Mouse (Mus musculus) hindbrain, embryonic 10.5 days (tissue): ENCODE measurements at regions not wholly inside any gene's neighbourhood (a gene's known extent, or its start where the extent isn't known, plus 50 kb on each side); places are given as distances from the start of the nearest gene placed in this dataset.

Experiments used
- DNase-seq: peaks from one replicate; pipeline ENCODE4 v3.0.0-alpha.2; 2017; ENCODE audit warnings: low spot score
- H3K27ac ChIP-seq: fragments of 300-500 bp; sonication (generic); 2 replicates; pipeline ENCODE4 v1.5.1; 2016; ENCODE audit warnings: mild to moderate bottlenecking, moderate library complexity
- H3K27me3 ChIP-seq: fragments of 300-500 bp; sonication (generic); 2 replicates; pipeline ENCODE4 v1.6.1; 2016; ENCODE audit warnings: mild to moderate bottlenecking; ENCODE audit not compliant: poor library complexity, insufficient read depth, severe bottlenecking
- H3K36me3 ChIP-seq: fragments of 300-500 bp; sonication (generic); 2 replicates; pipeline ENCODE4 v1.6.1; 2016; ENCODE audit warnings: mild to moderate bottlenecking, moderate library complexity
- H3K4me1 ChIP-seq: fragments of 300-500 bp; sonication (generic); replicated peaks from 2 replicates; pipeline ENCODE4 v1.6.1; 2016; ENCODE audit warnings: mild to moderate bottlenecking
- H3K4me3 ChIP-seq: fragments of 300-500 bp; sonication (generic); 2 replicates; pipeline ENCODE4 v1.5.1; 2016; ENCODE audit warnings: mild to moderate bottlenecking, moderate library complexity
- H3K9me3 ChIP-seq: fragments of 300-500 bp; sonication (generic); 2 replicates; pipeline ENCODE4 v1.6.1; 2016; ENCODE audit warnings: mild to moderate bottlenecking, moderate library complexity
- WGBS: fragments of 180-500 bp; shearing (Covaris S2); methylation state at CpG from one replicate; pipeline ENCODE4 v1.1.7; 2016; 5-methylcytosine and 5-hydroxymethylcytosine counted together

GRCm38 (mm10) chr13:51022401-51023250 is 78.1 kb upstream of the Spin1 start:
- H3K27ac ChIP-seq, result peak overlapping the region; percentile 64
- H3K36me3 ChIP-seq, result no peaks in the 10 kb centered on the region
- no peak overlapping the region for H3K4me3 ChIP-seq
- H3K27me3 ChIP-seq, result no peaks in the 10 kb centered on the region
- H3K4me1 ChIP-seq, result peaks cover 22% of the 10 kb centered on the region
- no peaks in the 10 kb centered on the region for H3K9me3 ChIP-seq
- peak; percentile 13 for DNase-seq
- WGBS, result 72% methylated on average over 13 of the region's 13 CpGs

- H3K27ac ChIP-seq, result peak overlapping the region; percentile 56; the same call in 1 of the 2 replicates
- no peaks in the 10 kb centered on the region for H3K27me3 ChIP-seq
- no peak overlapping the region for H3K4me3 ChIP-seq
- H3K36me3 ChIP-seq, result no peaks in the 10 kb centered on the region
- DNase-seq, result no peak
- H3K9me3 ChIP-seq, result no peaks in the 10 kb centered on the region
- peaks cover 15% of the 10 kb centered on the region for H3K4me1 ChIP-seq
- 88% methylated on average over 11 of the region's 11 CpGs for WGBS
Measured at GRCm38 (mm10) chr13:51023271-51023670, 77.4 kb upstream of the Spin1 start.

- Histone ChIP-seq H3K9me3 (peaks cover 13% of the 10 kb centered on the region; the same call in 1 of the 2 replicates), H3K4me3 (no peak overlapping the region), H3K36me3 (no peaks in the 10 kb centered on the region), H3K27me3 (no peaks in the 10 kb centered on the region), H3K27ac (no peak overlapping the region), H3K4me1 (peaks cover 12% of the 10 kb centered on the region)
- WGBS, result 86% methylated on average over 6 of the region's 6 CpGs
- no peak for DNase-seq
Measured at GRCm38 (mm10) chr13:51026311-51026918, 74.3 kb upstream of the Spin1 start.

- H3K27me3 ChIP-seq, result no peaks in the 10 kb centered on the region
- DNase-seq, result no peak
- H3K27ac ChIP-seq, result no peak overlapping the region
- 91% methylated on average over 13 of the region's 13 CpGs for WGBS
- no peaks in the 10 kb centered on the region for H3K36me3 ChIP-seq
- H3K4me1 ChIP-seq, result no peaks in the 10 kb centered on the region
- peaks cover 4% of the 10 kb centered on the region; the same call in 1 of the 2 replicates for H3K9me3 ChIP-seq
- H3K4me3 ChIP-seq, result no peak overlapping the region
Measured at GRCm38 (mm10) chr13:51037850-51038450, 62.7 kb upstream of the Spin1 start.

- Histone ChIP-seq H3K4me1 (no peaks in the 10 kb centered on the region), H3K36me3 (no peaks in the 10 kb centered on the region), H3K9me3 (peaks cover 14% of the 10 kb centered on the region), H3K27ac (no peak overlapping the region), H3K4me3 (no peak overlapping the region), H3K27me3 (no peaks in the 10 kb centered on the region)
- no peak for DNase-seq
- WGBS, result 94% methylated on average over 4 of the region's 4 CpGs
Measured at GRCm38 (mm10) chr13:51038955-51039354, 61.7 kb upstream of the Spin1 start.

GRCm38 (mm10) chr13:51041121-51041520 is 59.6 kb upstream of the Spin1 start:
- Histone ChIP-seq H3K27me3 (no peaks in the 10 kb centered on the region), H3K4me3 (no peak overlapping the region), H3K27ac (no peak overlapping the region), H3K9me3 (peaks cover 24% of the 10 kb centered on the region), H3K36me3 (no peaks in the 10 kb centered on the region), H3K4me1 (no peaks in the 10 kb centered on the region)
- 58% methylated on average over 2 of the region's 2 CpGs for WGBS
- no peak for DNase-seq

GRCm38 (mm10) chr13:51042881-51043402 is 57.7 kb upstream of the Spin1 start:
- no peaks in the 10 kb centered on the region for H3K27me3 ChIP-seq
- no peak overlapping the region for H3K4me3 ChIP-seq
- no peak for DNase-seq
- H3K4me1 ChIP-seq, result no peaks in the 10 kb centered on the region
- peaks cover 24% of the 10 kb centered on the region for H3K9me3 ChIP-seq
- no peak overlapping the region for H3K27ac ChIP-seq
- H3K36me3 ChIP-seq, result no peaks in the 10 kb centered on the region
- 97% methylated on average over 9 of the region's 9 CpGs for WGBS
